Mouse (Mus musculus): ENCODE results near the gene Polr2b.
A peak's percentile ranks its signal among the peaks of the same experiment; 100 is the strongest.

Polr2b gene

DNA sequence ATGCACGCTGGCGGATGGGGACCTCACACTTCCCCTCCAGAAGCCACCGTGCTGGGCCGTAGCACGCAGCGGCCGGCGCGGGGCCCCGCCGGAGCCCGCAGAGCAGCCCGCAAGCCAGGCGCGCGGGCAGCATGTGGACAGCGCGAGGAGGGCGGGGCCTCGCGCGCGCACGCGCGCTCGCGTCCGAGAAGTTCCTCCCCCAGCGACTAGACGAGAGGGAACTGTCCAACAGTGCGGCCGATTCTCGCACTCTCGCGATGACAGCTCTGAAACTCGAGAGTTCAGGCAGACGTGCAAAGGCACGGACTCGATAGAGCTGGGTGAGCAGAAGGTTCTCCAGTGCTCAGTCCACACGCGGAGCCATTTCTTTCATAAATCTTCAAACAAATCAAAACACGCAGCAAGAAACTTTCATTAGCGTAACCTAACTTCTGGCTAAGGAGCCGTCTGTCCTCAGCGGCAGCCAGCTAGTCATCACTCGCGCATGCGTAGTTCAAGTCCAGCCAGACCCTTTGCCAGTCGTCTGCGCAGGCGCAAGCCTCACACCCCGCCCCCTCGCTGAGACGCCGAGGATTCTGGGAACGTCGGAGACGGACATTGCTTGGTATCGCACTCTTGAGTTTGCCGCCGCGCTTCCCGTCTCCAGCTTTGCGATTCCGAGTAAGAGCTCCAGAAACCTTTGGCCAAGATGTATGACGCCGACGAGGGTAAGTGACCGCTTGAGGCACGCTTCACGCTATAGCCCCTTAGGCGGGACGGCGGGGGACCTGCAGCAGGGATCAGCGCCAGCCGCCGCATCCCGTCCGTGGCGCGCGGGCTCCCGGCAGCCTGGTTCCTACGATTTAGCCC is at the start of gene Polr2b, which contains the start of gene Noa1:
Gene Polr2b (plus strand): TSS at position 224 of the 849 bp plus-strand sequence.
Gene Noa1 (minus strand): TSS at position 161 of the 849 bp plus-strand sequence.
- DNase-seq (ENCODE audit: low spot score in 2 of 2), result peak; percentile 99 to 100

DNA sequence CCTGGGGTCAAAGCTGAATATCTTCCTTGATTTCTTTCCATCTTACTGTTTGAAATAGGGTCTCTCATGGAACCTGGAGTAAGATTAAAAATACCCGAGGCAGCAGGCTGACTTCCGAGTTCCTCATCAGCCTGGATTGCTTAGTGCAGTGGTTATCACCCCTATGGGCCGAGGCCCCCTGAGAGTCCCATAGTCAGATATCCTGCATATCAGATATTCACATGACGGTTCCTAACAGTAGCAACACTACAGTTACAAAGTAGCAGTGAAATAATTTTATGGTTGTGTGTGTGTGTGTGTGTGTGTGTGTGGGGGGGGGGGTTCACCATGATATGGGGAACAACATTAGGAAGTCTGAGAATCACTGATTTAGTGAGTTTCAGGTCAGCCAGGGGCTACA is 48.8 kb upstream of the Polr2b start:
- DNase-seq (ENCODE audit: low spot score in 2 of 2), result no peak

DNA sequence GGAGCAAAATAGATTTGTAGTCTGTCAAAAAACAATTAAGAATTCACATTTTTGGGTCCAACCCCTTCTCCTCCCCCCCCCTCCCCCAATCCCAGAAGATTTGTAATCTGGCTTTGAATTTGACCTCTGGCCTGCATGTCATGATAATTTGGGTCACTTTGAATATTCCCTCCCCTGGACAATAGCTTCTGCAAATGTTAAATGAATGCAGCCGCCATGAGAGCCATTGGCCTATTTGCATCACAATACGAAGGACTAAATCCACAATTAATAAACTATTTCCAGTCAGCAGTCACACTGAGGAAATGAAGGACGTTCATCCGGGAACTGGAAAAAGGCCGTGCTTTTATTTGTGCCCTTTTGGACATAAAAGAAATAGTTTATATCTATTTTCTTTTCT is 47.8 kb upstream of the Polr2b start:
- DNase-seq (ENCODE audit: low spot score in 2 of 2), result no peak

DNA sequence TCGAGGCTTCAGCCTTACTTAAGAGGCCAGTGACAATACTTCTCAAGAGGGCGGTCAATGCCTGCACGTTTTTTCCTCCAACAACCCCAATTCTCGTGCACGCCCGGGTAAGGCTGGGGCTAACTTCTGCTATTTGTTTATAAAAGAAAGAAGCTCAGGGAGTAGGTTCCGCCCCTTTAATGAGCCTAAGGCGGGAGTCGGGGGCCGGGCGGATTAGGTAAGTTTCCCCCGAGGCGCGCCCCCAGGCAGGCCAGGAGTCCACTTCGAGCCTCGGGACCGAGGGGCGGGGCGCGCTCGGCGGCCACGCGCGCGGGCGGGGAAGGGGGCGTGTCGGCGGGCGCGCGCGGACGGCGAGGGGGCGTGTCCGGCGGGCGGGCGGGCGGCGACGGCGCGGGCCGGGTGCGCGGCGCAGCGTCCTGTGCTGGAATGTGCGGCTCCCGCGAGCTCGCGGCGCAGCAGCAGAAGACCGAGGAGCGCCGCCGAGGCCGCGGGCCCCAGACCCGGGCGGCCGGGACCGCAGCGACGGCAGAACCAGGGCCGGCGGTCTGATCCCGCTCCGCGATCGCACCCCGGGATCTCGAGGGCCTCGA is 44.8 kb upstream of the Polr2b start, which contains the start of gene Rest:
Gene Rest (plus strand): TSS at position 411 of the 590 bp plus-strand sequence.
- DNase-seq (ENCODE audit: low spot score in 2 of 2), result peak; percentile 25

DNA sequence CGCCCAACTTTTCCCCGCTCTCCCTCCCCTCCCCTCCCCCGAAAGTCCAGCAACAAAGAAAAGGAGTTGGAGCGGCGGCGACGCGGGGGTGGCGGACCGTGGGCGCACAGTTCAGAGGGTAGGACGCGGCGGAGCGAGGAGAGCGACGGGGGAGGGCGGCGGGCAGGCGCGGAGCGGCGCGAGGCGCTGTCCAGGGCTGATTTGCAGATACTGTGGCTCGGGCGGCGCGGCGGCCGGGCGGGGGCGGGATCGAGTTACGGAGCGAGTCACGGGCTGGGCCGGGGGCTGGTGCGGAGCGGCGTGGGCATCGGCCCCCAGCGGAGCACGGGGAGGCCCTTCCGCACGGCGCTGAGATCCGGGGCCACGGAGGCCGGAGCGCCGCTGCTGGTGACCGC is 44.3 kb upstream of the Polr2b start:
- DNase-seq (ENCODE audit: low spot score in 2 of 2), result peak; percentile 24 to 40

DNA sequence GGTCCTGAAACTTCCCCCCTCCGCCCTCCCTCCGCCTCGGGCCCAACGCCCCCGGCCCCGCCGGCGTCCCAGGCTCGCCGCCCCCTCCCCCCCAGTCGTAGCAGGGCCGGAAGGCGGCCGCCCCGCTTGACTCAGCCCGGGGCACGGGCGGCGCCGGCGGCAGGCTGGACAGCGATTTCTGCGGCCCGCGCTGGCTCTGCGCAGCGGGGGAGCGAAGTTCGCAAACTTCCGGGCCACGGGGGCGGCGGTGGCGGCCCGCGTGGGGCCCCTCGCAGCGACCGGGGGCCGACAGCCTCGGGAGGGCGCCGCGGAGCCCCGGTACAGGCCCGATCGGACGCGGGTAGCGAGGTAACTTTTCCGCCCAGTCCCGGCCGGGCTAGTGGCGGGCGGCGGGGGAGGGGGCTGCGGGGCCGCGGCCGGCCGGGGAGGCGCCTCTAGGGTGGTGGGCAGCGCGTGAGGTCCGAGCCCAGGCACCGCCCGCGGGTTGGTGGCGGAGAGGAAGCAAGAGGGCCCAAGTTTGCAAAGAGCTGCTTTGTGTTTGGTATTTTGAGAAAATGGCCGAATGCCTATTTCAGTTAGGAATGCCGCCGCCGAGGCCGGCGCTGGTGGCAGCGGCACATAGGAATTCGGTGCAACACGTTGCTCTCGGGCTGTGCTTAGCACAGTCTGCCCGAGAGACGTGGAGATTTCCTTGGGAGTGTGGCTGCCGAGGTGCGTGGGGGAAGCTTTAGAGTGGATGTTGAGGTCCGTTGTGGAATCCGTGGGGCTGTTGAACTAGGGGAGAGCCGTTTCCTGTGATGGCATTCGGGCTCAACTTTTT is 43.7 kb upstream of the Polr2b start:
- peak; percentile 28 to 32 for DNase-seq (ENCODE audit: low spot score in 2 of 2)

DNA sequence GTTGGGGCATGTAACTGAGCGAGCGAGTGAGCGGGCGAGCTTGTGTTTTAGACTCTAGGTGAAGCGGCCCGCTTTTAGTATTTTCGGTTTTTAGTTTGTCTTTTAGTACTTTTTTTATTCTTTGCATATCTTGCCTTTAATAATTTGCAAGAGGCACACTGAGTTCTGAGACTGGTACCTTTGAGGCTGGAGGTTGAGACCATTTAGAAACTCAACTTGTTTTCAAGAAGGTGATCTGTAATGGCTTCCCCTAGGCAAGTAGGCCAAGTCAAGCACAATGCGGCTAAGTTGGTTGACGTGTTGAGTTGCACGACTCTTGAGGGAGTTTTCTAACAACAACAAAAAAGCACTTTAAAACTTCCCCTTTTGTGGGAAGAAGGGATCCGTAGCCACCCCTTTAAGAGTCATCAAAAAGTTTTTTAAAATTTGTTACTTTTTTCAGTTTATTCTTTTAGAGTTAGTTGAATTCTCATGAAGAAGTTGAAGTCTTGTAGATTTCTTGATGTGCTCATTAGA is 43.0 kb upstream of the Polr2b start:
- DNase-seq (ENCODE audit: low spot score in 2 of 2), result no peak

DNA sequence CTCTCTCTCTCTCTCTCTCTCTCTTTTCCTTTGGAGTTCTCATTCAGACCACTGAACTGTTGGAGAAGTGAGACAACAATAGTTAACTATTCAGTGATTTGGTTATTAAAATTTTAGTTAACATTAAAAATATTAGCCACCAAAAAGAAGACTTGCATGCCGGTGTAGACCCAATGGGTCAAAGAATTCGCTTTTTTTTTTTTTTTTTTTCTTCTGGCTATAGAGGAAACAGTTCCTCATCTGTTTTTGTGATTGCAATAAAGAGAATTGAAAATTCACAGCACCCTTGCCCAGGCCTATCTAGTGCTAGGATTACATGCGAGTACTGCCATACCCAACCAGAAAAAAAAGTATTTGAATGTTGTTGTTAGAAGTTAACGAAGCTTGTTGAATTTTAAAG is 42.5 kb upstream of the Polr2b start:
- no peak for DNase-seq (ENCODE audit: low spot score in 2 of 2)

DNA sequence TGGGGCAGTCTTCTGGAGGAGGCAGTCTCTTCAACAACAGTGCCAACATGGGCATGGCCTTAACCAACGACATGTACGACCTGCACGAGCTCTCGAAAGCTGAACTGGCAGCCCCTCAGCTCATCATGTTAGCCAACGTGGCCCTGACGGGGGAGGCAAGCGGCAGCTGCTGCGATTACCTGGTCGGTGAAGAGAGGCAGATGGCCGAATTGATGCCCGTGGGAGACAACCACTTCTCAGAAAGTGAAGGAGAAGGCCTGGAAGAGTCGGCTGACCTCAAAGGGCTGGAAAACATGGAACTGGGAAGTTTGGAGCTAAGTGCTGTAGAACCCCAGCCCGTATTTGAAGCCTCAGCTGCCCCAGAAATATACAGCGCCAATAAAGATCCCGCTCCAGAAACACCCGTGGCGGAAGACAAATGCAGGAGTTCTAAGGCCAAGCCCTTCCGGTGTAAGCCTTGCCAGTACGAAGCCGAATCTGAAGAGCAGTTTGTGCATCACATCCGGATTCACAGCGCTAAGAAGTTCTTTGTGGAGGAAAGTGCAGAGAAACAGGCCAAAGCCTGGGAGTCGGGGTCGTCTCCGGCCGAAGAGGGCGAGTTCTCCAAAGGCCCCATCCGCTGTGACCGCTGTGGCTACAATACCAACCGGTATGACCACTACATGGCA is 41.9 kb upstream of the Polr2b start:
- no peak for DNase-seq (ENCODE audit: low spot score in 2 of 2)

DNA sequence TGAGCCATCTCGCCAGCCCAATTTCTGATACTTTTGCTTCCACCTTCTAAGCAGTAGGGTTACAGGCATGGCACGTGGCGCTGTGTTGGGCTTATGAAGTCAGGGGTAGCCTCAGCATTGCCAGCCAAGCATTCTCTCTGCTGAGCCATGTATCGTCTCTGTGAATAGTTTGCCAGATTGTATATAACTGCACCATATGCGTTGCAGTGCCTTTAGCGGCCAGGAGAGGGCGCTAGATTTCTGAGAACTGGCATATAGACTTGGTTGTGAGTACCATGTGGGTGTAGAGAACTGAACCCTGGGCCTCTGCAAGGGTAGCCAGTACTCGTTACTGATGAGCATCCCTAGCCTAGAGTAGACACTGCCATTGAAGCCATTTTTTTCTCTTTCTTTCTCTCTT is 40.5 kb upstream of the Polr2b start:
- no peak for DNase-seq (ENCODE audit: low spot score in 2 of 2)

DNA sequence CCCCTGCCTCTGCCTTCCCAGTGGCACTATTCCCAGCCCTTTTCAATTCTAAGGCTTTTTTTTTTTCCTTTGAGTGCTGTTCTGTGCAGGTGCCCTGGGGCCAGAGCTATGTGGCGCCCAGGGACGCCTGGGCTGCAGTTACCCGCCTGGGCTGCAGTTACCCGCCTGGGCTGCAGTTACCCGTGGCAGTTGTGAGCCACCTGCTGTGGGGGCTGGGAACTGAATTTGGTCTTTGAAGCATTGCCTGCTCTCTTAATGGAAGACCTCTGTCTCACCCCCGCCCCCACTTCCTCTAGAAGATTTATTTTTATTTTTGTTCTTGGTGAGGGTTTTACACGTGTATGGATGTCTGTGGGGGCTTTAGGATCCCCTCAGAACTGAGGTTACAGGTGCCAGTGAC is 36.8 kb upstream of the Polr2b start:
- no peak for DNase-seq (ENCODE audit: low spot score in 2 of 2)

DNA sequence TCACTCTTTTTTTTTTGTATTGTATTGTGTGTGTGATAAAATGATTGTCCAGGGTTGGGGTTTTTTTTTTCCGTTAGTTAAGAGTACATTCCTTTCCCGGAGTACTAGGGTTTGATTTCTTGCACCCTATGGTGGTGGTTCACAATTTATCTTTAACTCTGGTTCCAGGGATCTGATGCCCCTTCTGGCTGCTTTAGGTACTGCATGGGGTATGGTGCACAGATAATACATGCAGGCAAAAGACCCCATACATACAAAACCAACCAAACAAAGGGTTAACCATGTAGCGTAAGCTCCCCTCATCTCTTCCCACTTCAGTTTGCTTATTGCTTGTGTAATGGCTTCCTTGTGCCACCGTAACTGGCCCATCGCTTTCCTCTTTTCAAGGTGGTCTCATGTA is 34.0 kb upstream of the Polr2b start:
- no peak for DNase-seq (ENCODE audit: low spot score in 2 of 2)

DNA sequence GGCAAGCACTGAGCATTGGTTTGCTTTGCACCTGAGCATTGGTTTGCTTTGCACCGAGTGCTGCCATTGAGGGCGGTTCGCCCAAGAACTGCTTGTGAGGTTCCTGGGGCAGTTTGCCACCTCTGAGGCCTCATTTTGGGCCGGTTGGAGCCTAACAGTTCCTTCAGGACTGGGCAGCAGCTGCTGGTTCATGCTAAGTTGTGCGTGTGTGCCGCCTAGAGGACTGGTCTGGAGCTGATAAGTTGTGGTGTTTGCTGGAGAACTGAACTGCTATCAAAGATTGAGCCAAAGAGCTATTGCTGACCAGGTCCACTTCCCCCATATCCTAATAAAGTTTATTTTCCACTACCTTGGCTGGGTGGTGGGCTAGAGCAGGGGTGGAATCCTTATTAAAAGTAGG is 32.7 kb upstream of the Polr2b start:
- DNase-seq (ENCODE audit: low spot score in 2 of 2), result no peak

DNA sequence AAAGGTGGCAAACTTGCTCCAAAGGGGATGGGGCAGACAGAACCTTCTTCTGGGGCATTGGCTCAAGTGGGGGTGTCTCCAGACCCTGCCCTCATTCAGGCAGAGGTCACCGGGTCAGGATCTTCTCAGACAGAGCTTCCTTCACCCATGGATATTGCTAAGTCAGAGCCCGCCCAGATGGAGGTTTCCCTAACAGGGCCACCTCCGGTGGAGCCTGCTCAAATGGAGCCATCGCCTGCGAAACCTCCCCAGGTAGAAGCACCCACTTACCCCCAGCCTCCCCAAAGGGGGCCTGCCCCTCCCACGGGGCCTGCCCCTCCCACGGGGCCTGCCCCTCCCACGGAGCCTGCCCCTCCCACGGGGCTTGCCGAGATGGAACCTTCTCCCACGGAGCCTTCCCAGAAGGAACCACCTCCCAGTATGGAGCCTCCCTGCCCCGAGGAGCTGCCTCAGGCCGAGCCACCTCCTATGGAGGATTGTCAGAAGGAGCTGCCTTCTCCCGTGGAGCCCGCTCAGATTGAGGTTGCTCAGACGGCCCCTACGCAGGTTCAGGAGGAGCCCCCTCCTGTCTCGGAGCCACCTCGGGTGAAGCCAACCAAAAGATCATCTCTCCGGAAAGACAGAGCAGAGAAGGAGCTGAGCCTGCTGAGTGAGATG is 28.3 kb upstream of the Polr2b start:
- no peak for DNase-seq (ENCODE audit: low spot score in 2 of 2)

DNA sequence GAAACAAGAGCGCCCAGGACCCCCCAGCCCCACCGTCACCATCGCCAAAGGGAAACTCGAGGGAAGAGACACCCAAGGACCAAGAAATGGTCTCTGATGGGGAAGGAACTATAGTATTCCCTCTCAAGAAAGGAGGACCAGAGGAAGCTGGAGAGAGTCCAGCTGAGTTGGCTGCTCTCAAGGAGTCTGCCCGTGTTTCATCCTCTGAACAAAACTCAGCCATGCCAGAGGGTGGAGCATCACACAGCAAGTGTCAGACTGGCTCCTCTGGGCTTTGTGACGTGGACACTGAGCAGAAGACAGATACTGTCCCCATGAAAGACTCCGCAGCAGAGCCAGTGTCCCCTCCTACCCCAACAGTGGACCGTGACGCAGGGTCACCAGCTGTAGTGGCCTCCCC is 27.7 kb upstream of the Polr2b start:
- no peak for DNase-seq (ENCODE audit: low spot score in 2 of 2)

DNA sequence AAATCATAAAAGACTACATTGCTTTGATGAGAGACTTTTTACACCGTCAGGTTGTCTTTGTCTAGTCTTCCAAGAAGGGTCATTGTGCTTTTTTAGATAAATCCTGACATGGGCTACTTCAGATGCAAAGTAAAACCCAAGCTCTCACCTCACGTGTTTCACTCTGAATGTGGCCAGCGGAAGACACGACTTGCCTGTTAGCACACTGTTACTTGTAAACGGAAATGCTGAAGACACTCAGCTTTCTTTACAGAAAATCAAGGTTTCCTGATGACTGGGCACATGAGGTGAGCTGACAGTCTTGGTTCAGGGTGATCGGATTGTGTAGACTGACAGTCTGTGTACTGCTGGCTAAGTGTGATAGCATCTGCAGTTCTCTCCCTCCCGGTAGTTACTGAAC is 24.3 kb upstream of the Polr2b start:
- DNase-seq (ENCODE audit: low spot score in 2 of 2), result no peak

DNA sequence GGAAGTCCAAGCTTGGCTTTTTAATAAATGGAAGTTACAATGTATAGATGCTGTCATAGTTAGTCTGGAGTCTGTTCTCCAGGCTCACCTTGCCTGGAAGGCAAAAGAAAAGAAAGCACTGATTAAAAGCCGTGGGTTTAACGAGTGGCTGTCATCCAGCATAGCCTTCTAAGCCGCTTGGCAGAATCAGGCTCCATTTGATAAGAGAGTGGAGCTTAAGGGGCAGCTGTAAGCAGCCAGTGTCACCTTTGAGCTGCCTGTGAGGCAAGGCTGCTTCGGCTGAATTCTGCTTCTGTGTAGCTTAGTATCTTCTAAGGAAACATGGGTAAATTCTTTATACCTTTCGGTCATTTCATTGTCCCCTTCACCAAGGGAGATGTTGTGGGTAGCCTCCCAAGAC is 23.0 kb upstream of the Polr2b start:
- DNase-seq (ENCODE audit: low spot score in 2 of 2), result no peak

DNA sequence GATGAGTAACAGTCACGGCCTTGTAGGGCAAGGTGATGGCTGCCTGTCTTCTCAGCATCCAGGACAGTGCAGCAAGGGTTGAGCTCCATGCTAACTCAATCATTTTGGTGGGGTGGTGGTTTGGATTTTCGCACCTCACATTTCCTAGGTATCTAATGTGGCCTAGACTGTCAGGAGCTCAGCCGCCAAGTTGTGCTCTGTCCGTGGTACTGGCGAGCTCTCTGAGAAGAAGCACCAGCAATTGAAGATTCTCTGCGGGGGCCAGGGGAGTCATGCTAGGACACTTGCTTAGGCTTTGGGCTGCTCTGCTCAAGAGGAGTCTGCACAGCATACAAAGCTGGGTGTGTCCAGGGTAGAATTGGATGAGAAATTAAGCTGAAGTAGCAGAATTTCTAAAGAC is 22.0 kb upstream of the Polr2b start:
- DNase-seq (ENCODE audit: low spot score in 2 of 2), result no peak

DNA sequence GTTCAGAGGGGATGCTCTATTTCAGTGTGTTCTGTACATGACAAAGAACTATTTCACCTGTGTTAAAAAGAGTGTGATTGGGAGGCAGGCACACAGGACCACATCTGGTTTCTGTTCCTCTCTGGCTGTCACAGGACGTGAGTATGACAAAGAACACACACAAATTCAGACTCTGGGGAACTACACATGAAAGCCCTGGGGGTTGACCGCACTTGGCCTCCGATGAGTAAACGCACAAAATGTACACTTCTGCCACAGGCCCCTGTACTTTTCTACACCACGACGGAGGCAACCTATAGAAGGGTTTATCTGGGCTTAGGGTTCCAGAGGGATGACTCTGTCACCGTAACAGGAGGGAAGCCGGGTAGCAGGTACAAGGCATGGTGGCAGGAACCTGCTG is 20.3 kb upstream of the Polr2b start:
- DNase-seq (ENCODE audit: low spot score in 2 of 2), result no peak

DNA sequence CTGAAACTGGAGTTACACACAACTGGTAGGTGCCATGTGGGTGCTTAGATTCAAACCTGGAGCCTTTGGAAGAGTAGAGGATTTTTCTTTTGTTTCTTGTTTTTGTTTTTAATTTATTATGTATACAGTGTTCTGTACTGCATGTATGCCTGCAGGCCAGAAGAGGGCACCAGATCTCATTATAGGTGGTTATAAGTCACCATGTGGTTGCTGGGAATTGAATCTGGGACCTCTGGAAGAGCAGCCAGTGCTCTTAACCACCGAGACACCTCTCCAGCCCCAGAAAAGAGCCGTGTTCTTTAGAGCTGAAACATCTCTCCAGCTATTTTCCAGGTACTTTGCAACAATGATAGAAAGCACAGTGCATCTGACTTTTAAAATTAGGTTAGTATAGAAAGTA is 19.3 kb upstream of the Polr2b start:
- no peak for DNase-seq (ENCODE audit: low spot score in 2 of 2)

All from frontal cortex, postnatal 36 days (tissue).